Mouse (Mus musculus) hindbrain, postnatal 0 days (tissue): ENCODE measurements around the gene Hacd2. TPM values are rescaled to one million over a fixed set of nuclear protein-coding genes. Genes with fewer than 3 reads are reported as not detected.
A peak's percentile ranks its signal among the peaks of the same experiment; 100 is the strongest.

ENCODE experiments used
- ATAC-seq: fragments of 200-750 bp; cut with Nextera tagmentation; 2 replicates; pipeline ENCODE4 v1.8.0; 2017; ENCODE audit warnings: mild to moderate bottlenecking, moderate TSS enrichment, moderate library complexity
- DNase-seq: peaks from one replicate; pipeline ENCODE4 v3.0.0-alpha.2; 2015; ENCODE audit warnings: low spot score
- H3K27ac ChIP-seq: fragments of 300-500 bp; sonication (generic); 2 replicates; pipeline ENCODE4 v1.5.1; 2014; ENCODE audit warnings: mild to moderate bottlenecking
- H3K27me3 ChIP-seq: fragments of 300-500 bp; sonication (generic); 2 replicates; pipeline ENCODE4 v1.6.1; 2014; ENCODE audit warnings: low read length, mixed read lengths; ENCODE audit not compliant: insufficient read depth
- H3K36me3 ChIP-seq: fragments of 300-500 bp; sonication (generic); 2 replicates; pipeline ENCODE4 v1.6.1; 2014; ENCODE audit warnings: low read length, mixed read lengths; ENCODE audit not compliant: insufficient read depth
- H3K4me1 ChIP-seq: fragments of 300-500 bp; sonication (generic); 2 replicates; pipeline ENCODE4 v1.6.1; 2014; ENCODE audit warnings: antibody characterized with exemption, low read length, mixed read lengths; ENCODE audit not compliant: insufficient read depth
- H3K4me2 ChIP-seq: fragments of 300-500 bp; sonication (generic); 2 replicates; pipeline ENCODE4 v1.6.1; 2014; ENCODE audit warnings: low read depth, mild to moderate bottlenecking, low read length, moderate library complexity, mixed read lengths
- H3K4me3 ChIP-seq: fragments of 300-500 bp; sonication (generic); 2 replicates; pipeline ENCODE4 v1.5.1; 2014; ENCODE audit warnings: low read length
- H3K9ac ChIP-seq: fragments of 300-500 bp; sonication (generic); replicated peaks from 2 replicates; pipeline ENCODE4 v1.6.1; 2014; ENCODE audit warnings: mild to moderate bottlenecking, low read length, moderate library complexity, mixed read lengths
- H3K9me3 ChIP-seq: fragments of 300-500 bp; sonication (generic); 2 replicates; pipeline ENCODE4 v1.6.1; 2016; ENCODE audit warnings: low read length, mixed read lengths
- CTCF ChIP-seq: IDR thresholded peaks from 2 replicates; pipeline ENCODE4 v1.5.1; 2016; ENCODE audit warnings: antibody characterized with exemption, control low read depth, low read depth
- WGBS: fragments of 180-500 bp; shearing (Covaris S2); extraction: QIAGEN DNeasy Blood & Tissue Kit; methylation state at CpG from one replicate; pipeline ENCODE4 v1.1.7; 2014; 5-methylcytosine and 5-hydroxymethylcytosine counted together
- polyA plus RNA-seq: library from polyadenylated mRNA; unstranded; fragments of >200 nt; fragmentation: Nextera tagmentation; extraction: Ambion mirVana; gene quantifications from 2 replicates; pipeline ENCODE4 v1.2.1, GENCODE M21; 2015
- total RNA-seq: library from RNA; depleted of rRNA; stranded (reverse); fragments of >200 nt; gene quantifications from 2 replicates; pipeline ENCODE4 v1.2.3, GENCODE M21; 2014

The Hacd2 gene
- total and polyA plus RNA-seq, 2 experiments from 2014 or later, result 11.7 to 60.0 TPM

GRCm38 (mm10) chr16:35047272-35047969 is 25.2 kb downstream of the Hacd2 start:
- Histone ChIP-seq H3K36me3 (no peaks in the 10 kb centered on the region), H3K9ac (no peak overlapping the region), H3K27me3 (no peaks in the 10 kb centered on the region), H3K9me3 (no peaks in the 10 kb centered on the region), H3K27ac (no peak overlapping the region), H3K4me2 (no peak overlapping the region), H3K4me1 (no peaks in the 10 kb centered on the region), H3K4me3 (no peak overlapping the region)
- DNase-seq (no peak), ATAC-seq (no peak)
- TF ChIP-seq CTCF, result no peak
- WGBS, result 94% methylated on average over 6 of the region's 6 CpGs

GRCm38 (mm10) chr16:35051066-35051465 is 28.8 kb downstream of the Hacd2 start:
- ATAC-seq (peak; percentile 74; the same call in 1 of the 2 replicates), DNase-seq (peak; percentile 35)
- no peak for TF ChIP-seq CTCF
- no peaks in the 10 kb centered on the region for H3K9me3 ChIP-seq
- WGBS, result 41% methylated on average over 5 of the region's 5 CpGs
- H3K4me2 ChIP-seq, result no peak overlapping the region
- no peak overlapping the region for H3K9ac ChIP-seq
- H3K27ac ChIP-seq, result no peak overlapping the region
- no peaks in the 10 kb centered on the region for H3K36me3 ChIP-seq
- H3K4me3 ChIP-seq, result no peak overlapping the region
- H3K27me3 ChIP-seq, result no peaks in the 10 kb centered on the region
- H3K4me1 ChIP-seq, result no peaks in the 10 kb centered on the region

- no peak for DNase-seq
- 96% methylated on average over 1 of the region's 1 CpGs for WGBS
- Histone ChIP-seq H3K36me3 (no peaks in the 10 kb centered on the region), H3K9ac (no peak overlapping the region), H3K4me3 (no peak overlapping the region), H3K27ac (no peak overlapping the region), H3K27me3 (no peaks in the 10 kb centered on the region), H3K4me2 (no peak overlapping the region), H3K4me1 (no peaks in the 10 kb centered on the region), H3K9me3 (no peaks in the 10 kb centered on the region)
- TF ChIP-seq CTCF, result no peak
- ATAC-seq, result no peak
These were observed 30.0 kb downstream of the Hacd2 start for GRCm38 (mm10) chr16:35052191-35052590.

GRCm38 (mm10) chr16:35054432-35055193 is 32.4 kb downstream of the Hacd2 start:
- Histone ChIP-seq H3K36me3 (no peaks in the 10 kb centered on the region), H3K9me3 (no peaks in the 10 kb centered on the region), H3K27ac (no peak overlapping the region), H3K9ac (no peak overlapping the region), H3K4me2 (no peak overlapping the region), H3K4me3 (no peak overlapping the region), H3K4me1 (no peaks in the 10 kb centered on the region), H3K27me3 (no peaks in the 10 kb centered on the region)
- 91% methylated on average over 8 of the region's 8 CpGs for WGBS
- ATAC-seq (no peak), DNase-seq (no peak)
- no peak for TF ChIP-seq CTCF

- TF ChIP-seq CTCF, result no peak
- H3K27ac ChIP-seq, result no peak overlapping the region
- H3K4me2 ChIP-seq, result no peak overlapping the region
- DNase-seq (no peak), ATAC-seq (no peak)
- H3K9ac ChIP-seq, result no peak overlapping the region
- H3K36me3 ChIP-seq, result no peaks in the 10 kb centered on the region
- H3K9me3 ChIP-seq, result no peaks in the 10 kb centered on the region
- WGBS, result 76% methylated on average over 1 of the region's 1 CpGs
- no peaks in the 10 kb centered on the region for H3K27me3 ChIP-seq
- H3K4me1 ChIP-seq, result no peaks in the 10 kb centered on the region
- H3K4me3 ChIP-seq, result no peak overlapping the region
These were observed 32.9 kb downstream of the Hacd2 start for GRCm38 (mm10) chr16:35055194-35055506.

- H3K4me1 ChIP-seq, result no peaks in the 10 kb centered on the region
- no peak overlapping the region for H3K4me2 ChIP-seq
- no peaks in the 10 kb centered on the region for H3K9me3 ChIP-seq
- H3K36me3 ChIP-seq, result no peaks in the 10 kb centered on the region
- ATAC-seq (peak; percentile 33; the same call in 1 of the 2 replicates), DNase-seq (no peak)
- no peaks in the 10 kb centered on the region for H3K27me3 ChIP-seq
- H3K9ac ChIP-seq, result no peak overlapping the region
- H3K27ac ChIP-seq, result no peak overlapping the region
- no peak for TF ChIP-seq CTCF
- no peak overlapping the region for H3K4me3 ChIP-seq
- WGBS, result 84% methylated on average over 1 of the region's 1 CpGs
These were observed 33.6 kb downstream of the Hacd2 start for GRCm38 (mm10) chr16:35055861-35056260.

- no peak overlapping the region for H3K4me2 ChIP-seq
- ATAC-seq (peak; percentile 79), DNase-seq (peak; percentile 84)
- H3K27me3 ChIP-seq, result no peaks in the 10 kb centered on the region
- H3K4me3 ChIP-seq, result no peak overlapping the region
- no peak overlapping the region for H3K9ac ChIP-seq
- no peak overlapping the region for H3K27ac ChIP-seq
- no peaks in the 10 kb centered on the region for H3K4me1 ChIP-seq
- no peaks in the 10 kb centered on the region for H3K9me3 ChIP-seq
- no peaks in the 10 kb centered on the region for H3K36me3 ChIP-seq
- WGBS, result 16% methylated on average over 5 of the region's 5 CpGs
- TF ChIP-seq CTCF, result peak; percentile 68
These were observed 34.1 kb downstream of the Hacd2 start for GRCm38 (mm10) chr16:35056306-35056705.
